Mouse (Mus musculus): ENCODE measurements around the gene Hrh2.

The Hrh2 gene

GRCm38 (mm10) chr13:54269087-54269486, 77.2 kb downstream of the Hrh2 start:
- DNase-seq (ENCODE audit: low spot score): no peak

- DNase-seq (ENCODE audit: low spot score): no peak
Measured at GRCm38 (mm10) chr13:54269628-54270027, 77.7 kb downstream of the Hrh2 start.

- DNase-seq (ENCODE audit: low spot score): no peak
Measured at GRCm38 (mm10) chr13:54272076-54272475, 80.1 kb downstream of the Hrh2 start.

- no peak for DNase-seq (ENCODE audit: low spot score)
Measured at GRCm38 (mm10) chr13:54277406-54277805, 85.5 kb downstream of the Hrh2 start.

GRCm38 (mm10) chr13:54280366-54280765, 88.4 kb downstream of the Hrh2 start:
- no peak for DNase-seq (ENCODE audit: low spot score)

DNA sequence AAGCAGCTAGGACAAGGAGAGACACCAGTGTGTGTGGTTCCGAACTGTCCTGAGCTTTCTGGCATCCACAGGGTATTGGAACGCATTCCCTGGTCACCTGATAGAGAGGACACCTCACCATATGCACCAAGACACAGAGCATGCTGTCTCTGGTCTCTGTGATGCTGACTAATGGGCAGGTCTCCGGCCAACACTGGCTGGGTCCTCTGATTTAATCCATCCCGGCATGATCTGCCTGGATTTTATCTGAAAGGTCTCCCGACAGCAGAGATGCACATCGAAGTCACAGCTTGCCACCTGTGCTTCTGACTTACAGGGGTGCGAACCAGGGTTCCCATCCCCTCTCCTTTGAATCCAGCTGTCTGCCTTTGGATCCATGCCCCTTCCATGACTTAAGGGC, 89.2 kb downstream of the Hrh2 start:
- no peak for DNase-seq (ENCODE audit: low spot score)

- DNase-seq (ENCODE audit: low spot score): no peak
Measured at GRCm38 (mm10) chr13:54281623-54282022, 89.7 kb downstream of the Hrh2 start.

GRCm38 (mm10) chr13:54282149-54282860, 90.4 kb downstream of the Hrh2 start:
- no peak for DNase-seq (ENCODE audit: low spot score)

- DNase-seq (ENCODE audit: low spot score): no peak
Measured at GRCm38 (mm10) chr13:54282861-54283206, 90.9 kb downstream of the Hrh2 start.

All from spleen, adult 12 weeks (tissue).